Mouse (Mus musculus): Measurements from ENCODE around the gene Flywch1.

Flywch1 gene

GRCm38 (mm10) chr17:23758801-23759200, 12.6 kb downstream of the Flywch1 start:
- no peak for TF ChIP-seq GATA4 (IDR thresholded peaks at IDR 0.05; ENCODE audit: insufficient replicate concordance, low read length)

- no peak for TF ChIP-seq GATA4 (IDR thresholded peaks at IDR 0.05; ENCODE audit: insufficient replicate concordance, low read length)
These were observed 13.8 kb downstream of the Flywch1 start for GRCm38 (mm10) chr17:23757581-23757980.

- TF ChIP-seq GATA4 (IDR thresholded peaks at IDR 0.05; ENCODE audit: insufficient replicate concordance, low read length): no peak
These were observed 15.7 kb downstream of the Flywch1 start for GRCm38 (mm10) chr17:23755689-23756088.

GRCm38 (mm10) chr17:23749400-23750191, 21.8 kb downstream of the Flywch1 start:
- no peak for TF ChIP-seq GATA4 (IDR thresholded peaks at IDR 0.05; ENCODE audit: insufficient replicate concordance, low read length)

- TF ChIP-seq GATA4 (IDR thresholded peaks at IDR 0.05; ENCODE audit: insufficient replicate concordance, low read length): no peak
These were observed 22.6 kb downstream of the Flywch1 start for GRCm38 (mm10) chr17:23748631-23749391.

- TF ChIP-seq GATA4 (IDR thresholded peaks at IDR 0.05; ENCODE audit: insufficient replicate concordance, low read length): no peak
These were observed 23.4 kb downstream of the Flywch1 start for GRCm38 (mm10) chr17:23748026-23748425.

GRCm38 (mm10) chr17:23747471-23747870, 23.9 kb downstream of the Flywch1 start:
- TF ChIP-seq GATA4 (IDR thresholded peaks at IDR 0.05; ENCODE audit: insufficient replicate concordance, low read length): no peak

- TF ChIP-seq GATA4 (IDR thresholded peaks at IDR 0.05; ENCODE audit: insufficient replicate concordance, low read length): no peak
These were observed 24.6 kb downstream of the Flywch1 start for GRCm38 (mm10) chr17:23746767-23747166.

- no peak for TF ChIP-seq GATA4 (IDR thresholded peaks at IDR 0.05; ENCODE audit: insufficient replicate concordance, low read length)
These were observed 25.1 kb downstream of the Flywch1 start for GRCm38 (mm10) chr17:23746311-23746710.

GRCm38 (mm10) chr17:23745301-23746251, 25.8 kb downstream of the Flywch1 start, which contains the start of gene Kremen2:
Gene Kremen2 (minus strand): TSS chr17:23745833.
- TF ChIP-seq GATA4 (IDR thresholded peaks at IDR 0.05; ENCODE audit: insufficient replicate concordance, low read length): no peak

GRCm38 (mm10) chr17:23744651-23745050, 26.8 kb downstream of the Flywch1 start:
- TF ChIP-seq GATA4 (IDR thresholded peaks at IDR 0.05; ENCODE audit: insufficient replicate concordance, low read length): no peak

- TF ChIP-seq GATA4 (IDR thresholded peaks at IDR 0.05; ENCODE audit: insufficient replicate concordance, low read length): no peak
These were observed 27.3 kb downstream of the Flywch1 start for GRCm38 (mm10) chr17:23744076-23744475.

- no peak for TF ChIP-seq GATA4 (IDR thresholded peaks at IDR 0.05; ENCODE audit: insufficient replicate concordance, low read length)
These were observed 28.5 kb downstream of the Flywch1 start for GRCm38 (mm10) chr17:23742941-23743340.

GRCm38 (mm10) chr17:23742210-23742793, 29.1 kb downstream of the Flywch1 start:
- TF ChIP-seq GATA4 (IDR thresholded peaks at IDR 0.05; ENCODE audit: insufficient replicate concordance, low read length): no peak
